Mouse (Mus musculus) right cerebral cortex, adult 2 months (tissue): ENCODE data around the gene Inpp5f.
"Not testable (repeated sequence)": the region's sequence is repeated elsewhere in the genome, so short reads cannot be mapped to it uniquely, and the experiment has no call there.

ENCODE experiments used
- DNase-seq, 2 experiments: peaks; one replicate each; pipeline ENCODE4 v3.0.0; 2021 to 2022; ENCODE audit warnings: low spot score in 2 of 2

Gene Inpp5f

GRCm38 (mm10) chr7:128656970-128657369 lies 45.8 kb downstream of the Inpp5f start:
- DNase-seq, result no peak

DNA sequence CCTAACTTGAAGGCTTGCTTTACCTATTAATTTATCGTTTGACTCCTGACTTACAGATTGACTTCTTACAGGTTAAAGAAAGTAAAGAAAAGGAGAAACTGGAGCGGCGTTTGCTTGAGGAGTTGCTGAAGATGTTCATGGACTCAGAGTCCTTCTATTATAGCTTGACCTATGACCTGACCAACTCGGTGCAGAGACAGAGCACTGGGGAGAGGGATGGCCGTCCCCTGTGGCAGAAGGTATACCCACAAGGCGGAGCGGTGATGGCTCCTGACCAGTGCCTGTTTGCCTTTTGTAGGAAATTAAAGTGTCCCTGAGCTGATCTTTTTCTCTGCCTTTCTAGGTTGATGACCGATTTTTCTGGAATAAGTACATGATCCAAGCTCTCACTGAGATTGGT lies 52.8 kb downstream of the Inpp5f start:
- DNase-seq, result no peak

DNA sequence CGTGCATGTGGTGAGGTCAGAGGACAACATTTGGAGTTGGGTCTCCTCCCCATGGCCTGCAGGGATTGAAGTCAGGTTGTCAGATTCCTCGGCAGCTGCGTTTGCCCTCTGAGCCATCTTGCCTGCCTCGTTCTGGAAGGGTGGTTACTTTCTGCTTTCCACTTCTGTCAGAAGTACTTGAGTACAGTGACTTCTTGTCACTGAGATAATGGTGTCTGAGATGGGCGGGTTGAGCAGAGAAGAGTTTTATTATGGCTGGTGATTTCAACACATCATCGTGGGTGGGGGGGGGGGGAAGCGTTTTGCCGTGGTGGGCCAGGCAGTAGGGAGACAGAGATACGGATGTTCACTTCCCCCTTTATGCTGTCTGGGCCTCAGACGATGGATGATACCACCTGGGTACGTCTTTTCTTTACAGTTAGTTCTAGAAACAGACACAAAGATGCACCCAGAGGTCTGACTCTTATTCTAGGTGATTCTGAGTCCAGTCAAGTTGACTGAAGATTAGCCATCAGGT lies 53.8 kb downstream of the Inpp5f start:
- no peak for DNase-seq

DNA sequence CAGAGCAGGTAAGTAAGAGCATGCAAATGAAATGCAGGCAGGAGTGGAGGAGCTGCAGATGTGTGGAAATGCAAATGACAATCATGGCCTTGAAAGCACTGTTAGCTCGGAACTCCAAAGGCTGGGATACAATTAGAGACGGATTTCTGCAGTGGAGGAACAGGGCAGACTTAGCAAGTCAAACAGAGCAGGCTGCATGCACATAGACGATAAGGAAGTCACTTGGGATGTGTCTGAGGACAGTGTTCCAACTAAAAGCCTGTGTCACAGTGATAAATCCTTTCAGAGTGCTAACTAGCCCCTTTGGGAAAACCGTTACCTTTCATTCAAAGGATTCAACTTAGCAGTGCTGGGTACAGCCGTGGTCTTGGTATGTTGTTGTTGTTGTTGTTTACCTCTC lies 56.7 kb downstream of the Inpp5f start:
- no peak for DNase-seq

DNA sequence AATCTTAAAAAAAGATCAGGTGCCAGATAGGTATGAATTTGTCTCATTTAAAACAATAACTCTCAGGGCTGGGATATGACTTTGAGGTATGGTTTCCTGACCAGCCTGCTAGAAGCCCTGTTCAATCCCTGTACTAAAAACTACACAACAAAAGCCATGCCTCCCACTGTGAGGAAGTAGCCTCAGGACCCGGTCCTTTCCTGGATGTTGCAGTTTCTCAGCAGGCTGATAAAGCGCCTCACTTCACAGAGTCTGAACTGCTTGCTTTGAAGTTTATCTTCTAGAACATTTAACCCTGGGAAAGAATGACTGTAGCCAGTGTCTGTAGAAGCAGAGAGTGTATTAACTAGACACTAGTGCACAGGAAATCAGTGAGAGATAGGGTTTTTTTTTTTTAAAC lies 57.7 kb downstream of the Inpp5f start:
- DNase-seq, result no peak

GRCm38 (mm10) chr7:128671952-128672351 lies 60.8 kb downstream of the Inpp5f start:
- peak; percentile 77 to 81 for DNase-seq

GRCm38 (mm10) chr7:128672408-128673010 lies 61.4 kb downstream of the Inpp5f start:
- peak; percentile 47 to 52 for DNase-seq

GRCm38 (mm10) chr7:128678546-128678945 lies 67.4 kb downstream of the Inpp5f start:
- no peak for DNase-seq

GRCm38 (mm10) chr7:128687821-128688564 lies 76.9 kb downstream of the Inpp5f start:
- DNase-seq, result peak; percentile 82 to 83

DNA sequence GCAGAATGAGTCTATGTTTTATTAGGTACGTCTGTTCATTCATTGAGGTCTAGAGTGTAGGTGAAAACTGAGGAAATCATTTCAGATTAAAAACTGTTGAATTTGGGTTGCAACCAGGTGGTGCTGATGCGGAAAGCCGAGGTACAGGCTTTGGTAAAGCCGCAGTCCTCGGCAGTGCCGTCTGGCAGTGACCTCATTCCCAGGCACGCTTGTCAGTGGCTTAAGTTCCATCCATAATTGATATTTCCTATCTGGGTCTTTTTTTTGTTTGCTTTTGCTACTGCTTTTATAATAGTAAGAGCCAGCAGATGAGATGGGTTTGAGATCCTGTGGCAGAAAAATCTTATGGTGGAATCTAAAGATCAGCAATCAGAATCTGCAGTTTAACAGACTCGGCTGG lies 78.2 kb downstream of the Inpp5f start:
- no peak for DNase-seq

DNA sequence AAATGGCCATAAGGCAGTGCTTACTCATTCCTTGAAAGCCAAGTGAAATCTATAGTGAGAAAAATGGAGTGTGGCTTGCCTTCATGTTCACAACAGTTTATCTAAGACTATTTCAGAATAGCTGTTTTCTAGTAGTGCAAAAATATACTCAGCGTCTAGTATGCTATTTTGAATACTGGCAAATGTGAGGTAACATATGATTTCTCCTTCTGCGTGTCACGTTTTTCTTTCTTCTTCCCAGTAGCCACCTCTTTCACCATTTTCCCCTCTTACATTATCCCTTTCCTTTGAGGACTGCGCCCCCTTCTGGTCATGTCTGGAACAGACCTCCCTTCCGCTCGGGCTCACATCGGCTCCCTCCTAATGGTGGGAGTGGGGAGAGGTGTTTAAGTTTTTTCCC lies 78.9 kb downstream of the Inpp5f start:
- DNase-seq, result peak; percentile 91 to 99

DNA sequence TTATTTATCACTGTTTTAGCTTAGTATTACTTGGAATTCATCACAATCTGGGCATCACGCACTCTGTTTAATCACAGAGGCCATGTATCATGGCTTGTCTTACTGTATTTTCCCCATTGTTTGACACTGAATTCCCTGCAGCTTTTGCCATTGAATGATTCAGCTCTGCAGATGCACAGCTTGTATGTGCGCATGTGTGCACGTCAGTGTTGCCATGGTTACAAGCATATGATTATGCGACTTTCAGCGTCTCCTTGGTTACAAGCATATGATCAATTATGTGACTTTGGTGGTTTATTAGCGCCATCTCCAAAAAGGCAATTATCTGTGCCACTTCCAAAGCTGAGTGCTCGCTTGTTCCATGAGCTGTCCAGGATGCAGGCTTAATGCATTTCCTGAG lies 79.7 kb downstream of the Inpp5f start:
- peak; percentile 83 to 93 for DNase-seq

DNA sequence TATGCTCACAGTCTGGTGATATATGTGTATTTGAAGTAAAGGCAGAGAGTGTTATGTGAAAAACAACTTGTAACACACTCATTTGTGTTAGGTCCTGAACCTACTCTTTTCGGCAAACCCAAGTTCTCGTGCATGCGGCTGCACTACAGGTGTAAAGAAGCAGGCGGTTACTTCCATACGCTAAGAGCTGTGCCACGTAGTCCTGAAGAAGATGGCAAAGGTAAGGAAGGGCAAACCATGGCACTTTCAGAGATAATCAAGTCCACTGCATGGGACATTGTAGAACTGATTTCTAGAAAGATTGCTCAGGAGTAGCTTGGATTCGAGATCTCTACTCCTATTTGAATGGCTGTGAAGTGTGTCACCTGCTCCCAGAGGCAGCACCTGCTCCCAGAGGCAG lies 81.0 kb downstream of the Inpp5f start:
- DNase-seq, result no peak

DNA sequence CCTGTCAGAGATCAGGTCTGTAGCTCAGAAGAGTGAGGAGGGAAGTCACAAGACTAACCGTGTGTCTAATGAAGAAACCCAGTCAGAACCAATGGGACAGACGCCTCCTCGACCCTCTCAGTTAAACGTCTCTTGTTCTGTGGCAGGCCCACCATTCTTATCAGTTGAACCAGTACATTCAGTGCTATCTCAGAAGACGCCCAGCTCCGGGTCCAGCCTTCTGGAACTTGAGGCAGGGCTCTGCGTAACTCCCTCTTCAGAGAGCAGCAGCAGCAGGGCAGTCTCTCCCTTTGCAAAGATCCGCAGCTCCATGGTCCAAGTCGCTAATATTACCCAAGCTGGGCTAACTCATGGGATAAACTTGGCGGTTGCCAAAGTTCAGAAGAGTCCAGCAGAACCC lies 83.7 kb downstream of the Inpp5f start:
- no peak for DNase-seq

DNA sequence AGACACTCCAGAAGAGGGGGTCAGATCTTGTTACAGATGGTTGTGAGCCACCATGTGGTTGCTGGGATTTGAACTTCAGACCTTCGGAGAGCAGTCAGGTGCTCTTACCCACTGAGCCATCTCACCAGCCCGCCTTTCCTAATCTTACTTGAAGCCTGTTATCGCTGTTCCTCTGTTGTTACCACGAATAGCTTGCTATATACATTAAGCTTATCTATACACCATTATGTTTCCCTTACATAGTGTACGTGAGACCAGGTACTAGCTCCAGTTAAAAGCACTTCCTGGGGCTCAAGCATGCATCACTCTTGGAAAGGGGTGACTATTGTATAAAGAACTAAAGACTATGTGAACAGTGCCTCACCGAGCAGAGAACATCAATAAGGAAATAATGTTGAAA lies 88.8 kb downstream of the Inpp5f start:
- not testable (repeated sequence) for DNase-seq

- DNase-seq, result peak; percentile 80 to 84
Measured at GRCm38 (mm10) chr7:128705735-128706134, 94.6 kb downstream of the Inpp5f start.

- DNase-seq, result no peak
Measured at GRCm38 (mm10) chr7:128717991-128718390, 106.9 kb downstream of the Inpp5f start.

DNA sequence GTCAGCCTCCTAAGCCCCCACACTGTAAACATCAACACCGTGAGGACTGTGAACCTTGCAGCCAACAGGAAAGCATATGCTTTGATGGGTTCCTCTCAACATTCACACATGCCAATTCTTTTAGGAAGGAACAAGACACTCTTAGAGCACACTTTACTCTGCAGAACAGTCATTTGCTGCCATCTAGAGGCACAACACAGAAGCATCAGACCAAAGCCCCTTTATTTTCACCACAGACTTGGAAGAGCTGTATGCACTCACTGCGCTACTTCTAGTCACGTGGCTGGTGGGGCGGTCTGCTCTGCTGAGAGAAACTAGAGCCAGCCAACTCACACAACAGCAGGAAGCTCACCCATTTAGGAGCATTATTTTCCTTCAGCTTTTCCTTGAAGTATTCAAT lies 113.6 kb downstream of the Inpp5f start:
- DNase-seq, result peak; percentile 76 to 77

GRCm38 (mm10) chr7:128725189-128725588 lies 114.1 kb downstream of the Inpp5f start:
- DNase-seq, result no peak

- DNase-seq, result no peak
Measured at GRCm38 (mm10) chr7:128726999-128727398, 115.9 kb downstream of the Inpp5f start.

DNA sequence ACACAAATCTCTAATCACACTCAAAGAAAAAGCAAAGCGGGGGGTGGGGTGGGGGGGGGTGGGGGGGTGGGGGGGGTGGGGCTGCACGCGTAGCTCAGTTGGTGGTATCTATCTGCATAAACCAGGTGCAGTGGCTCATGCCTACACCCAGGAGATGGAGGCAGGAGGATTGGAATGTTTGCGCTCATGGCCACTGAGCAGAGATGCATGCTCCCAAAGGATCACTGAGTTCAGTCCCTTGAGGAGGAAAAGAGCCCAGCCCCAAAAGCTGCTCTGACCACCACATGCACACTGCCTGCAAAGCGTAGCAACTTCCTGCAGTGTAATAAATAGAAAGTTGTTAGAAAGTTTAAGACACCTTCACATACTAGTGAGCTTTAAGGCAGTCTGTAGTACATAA lies 116.6 kb downstream of the Inpp5f start:
- DNase-seq, result no peak

DNA sequence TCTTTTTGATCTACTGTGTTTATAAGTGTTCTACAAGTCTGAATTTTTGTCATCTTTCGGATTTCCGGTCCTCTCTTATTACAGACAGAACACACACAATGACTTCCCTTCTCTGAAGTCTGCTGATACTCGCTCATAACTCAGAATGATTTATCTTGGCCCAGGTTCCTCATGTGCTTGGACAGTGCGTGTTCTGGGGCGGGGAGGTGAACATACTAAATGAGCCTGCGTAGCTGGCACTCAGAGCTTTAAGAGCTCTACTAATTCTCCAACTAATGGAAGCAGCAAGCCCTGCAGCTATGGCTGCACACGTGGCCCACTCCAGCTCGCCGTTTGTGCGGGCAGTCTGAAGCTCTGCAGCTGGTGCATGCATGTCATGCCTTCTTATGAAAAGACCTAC lies 117.6 kb downstream of the Inpp5f start:
- no peak for DNase-seq

DNA sequence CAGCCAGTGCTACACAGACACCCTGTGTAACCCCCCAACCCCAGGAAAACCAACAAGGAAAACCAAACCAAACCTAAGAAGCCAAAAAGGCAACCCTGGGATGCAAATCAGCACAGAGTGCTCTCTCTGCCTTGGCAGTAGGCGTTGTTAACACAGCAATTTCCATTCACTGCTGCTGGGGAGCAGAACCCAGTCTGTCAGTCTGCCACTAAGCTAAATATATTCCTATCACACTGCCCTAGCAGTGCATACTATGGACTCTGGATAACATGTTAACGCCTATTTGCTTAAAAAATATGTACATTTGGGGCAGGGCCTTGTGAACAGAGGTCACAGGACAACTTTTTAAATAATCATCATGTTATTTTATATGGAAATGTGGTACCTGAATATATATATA lies 120.5 kb downstream of the Inpp5f start:
- no peak for DNase-seq
